Mouse (Mus musculus) CD4-positive, CD25-positive, alpha-beta regulatory T cell, adult 2 months (primary cell): ENCODE data around the gene Rnf8.
A peak's percentile ranks its signal among the peaks of the same experiment; 100 is the strongest.

ENCODE experiments used
- DNase-seq: peaks from one replicate; pipeline ENCODE4 v3.0.0-alpha.2; 2012; ENCODE audit warnings: low read depth, low spot score

Rnf8 gene

DNA sequence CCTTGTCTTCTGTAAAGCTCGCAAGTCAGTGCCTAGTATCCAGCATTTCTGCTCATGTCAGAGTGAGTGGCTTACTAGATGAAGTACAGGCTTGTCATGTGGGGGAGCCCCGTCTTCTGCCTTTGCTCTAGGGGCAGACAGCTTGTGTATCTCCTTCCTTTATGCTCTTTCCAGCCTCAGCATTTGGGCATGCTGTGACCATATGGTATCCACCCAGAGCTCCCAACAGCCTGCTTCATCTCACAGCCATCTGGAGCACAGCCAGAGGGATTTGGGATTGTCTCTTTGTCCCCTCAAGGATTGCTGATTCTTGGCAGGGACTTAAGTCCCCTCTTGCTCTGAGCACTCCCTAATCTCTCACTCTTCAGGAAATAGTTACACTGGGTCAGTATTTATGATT, 65.6 kb downstream of the Rnf8 start:
- DNase-seq, result no peak

DNA sequence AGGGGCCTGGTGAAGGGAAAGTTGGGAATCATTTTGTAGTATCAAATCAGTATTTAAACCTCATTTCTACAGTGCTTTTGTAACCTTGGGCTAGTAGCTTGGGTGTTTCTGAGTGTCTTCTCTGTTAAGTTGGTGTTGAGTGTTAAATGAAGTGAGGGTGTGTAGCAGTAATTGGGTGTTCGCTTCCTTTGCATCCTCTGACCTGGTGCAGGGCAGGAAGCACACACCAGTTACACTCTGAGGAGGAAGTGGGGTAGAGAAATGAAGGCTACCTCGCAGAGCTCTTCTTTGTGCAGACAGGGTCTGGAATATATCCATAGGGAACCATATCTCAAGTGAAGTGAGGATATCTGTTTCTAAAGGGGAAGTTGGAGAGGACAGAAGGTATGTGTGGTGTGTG, 66.3 kb downstream of the Rnf8 start:
- no peak for DNase-seq

- no peak for DNase-seq
Measured at GRCm38 (mm10) chr17:29681669-29682068, 67.1 kb downstream of the Rnf8 start.

DNA sequence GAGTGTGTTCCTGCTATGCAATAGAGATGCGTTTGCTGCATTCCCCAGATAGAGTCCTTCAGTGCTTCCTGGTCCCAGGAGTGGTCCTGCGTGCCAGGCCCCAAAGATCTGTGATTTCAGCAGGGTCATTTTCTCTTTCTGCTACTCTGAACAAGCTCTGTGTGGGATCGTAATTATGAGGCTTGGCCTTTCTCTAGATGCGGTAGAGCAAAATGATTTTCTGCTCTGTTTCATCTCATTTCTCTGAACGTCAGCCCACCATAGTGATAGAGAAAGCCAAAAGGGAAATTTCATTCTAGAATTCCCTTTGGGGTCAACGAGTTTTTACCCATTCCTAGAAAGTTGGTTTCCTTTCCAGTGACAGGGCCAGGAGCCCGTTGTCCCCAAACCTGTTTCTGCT, 67.7 kb downstream of the Rnf8 start:
- no peak for DNase-seq

GRCm38 (mm10) chr17:29683127-29683526, 68.5 kb downstream of the Rnf8 start:
- no peak for DNase-seq

GRCm38 (mm10) chr17:29684275-29684674, 69.7 kb downstream of the Rnf8 start:
- no peak for DNase-seq

DNA sequence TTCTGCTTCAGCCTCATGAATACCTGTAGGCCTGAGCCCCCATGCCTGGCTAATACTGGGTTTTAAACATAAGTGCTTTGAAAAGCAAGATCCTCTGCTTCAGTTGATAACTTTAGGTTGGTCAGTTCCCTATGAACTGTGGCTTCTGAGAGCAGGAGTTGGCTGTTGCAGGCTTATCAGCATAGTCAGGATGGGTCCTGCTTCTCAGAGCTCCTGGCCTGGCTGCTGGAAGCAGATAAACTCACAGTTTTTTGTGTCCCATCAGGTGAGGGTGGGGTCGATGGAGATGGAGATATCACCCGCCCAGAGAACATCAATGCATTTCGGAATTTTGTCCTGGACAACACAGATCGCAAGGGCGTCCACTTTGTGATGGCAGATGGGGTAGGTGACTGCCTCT, 72.2 kb downstream of the Rnf8 start:
- no peak for DNase-seq

GRCm38 (mm10) chr17:29687373-29687772, 72.8 kb downstream of the Rnf8 start:
- no peak for DNase-seq

GRCm38 (mm10) chr17:29688610-29689009, 74.0 kb downstream of the Rnf8 start:
- DNase-seq, result no peak

GRCm38 (mm10) chr17:29690257-29690656, 75.7 kb downstream of the Rnf8 start:
- no peak for DNase-seq

DNA sequence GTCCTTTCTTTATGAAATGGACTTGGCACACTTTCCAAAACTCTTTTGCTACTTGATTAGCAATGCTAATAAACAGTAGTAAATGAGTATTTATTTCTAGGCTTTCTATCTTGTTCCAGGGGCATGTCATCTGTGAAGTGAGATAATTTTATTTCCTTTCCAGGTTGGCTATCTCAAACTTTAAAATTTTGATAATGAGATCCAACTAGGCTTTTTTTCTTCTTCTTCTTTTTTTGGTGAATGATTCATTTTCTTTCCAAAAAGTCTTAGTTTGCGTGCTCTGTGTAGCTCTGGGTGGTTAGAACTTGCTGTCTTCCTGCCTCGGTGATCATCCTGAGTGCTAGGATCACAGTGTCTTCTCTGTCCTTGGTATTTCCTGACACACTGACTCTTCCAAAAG, 78.2 kb downstream of the Rnf8 start:
- DNase-seq, result no peak

- DNase-seq, result peak; percentile 28
Measured at GRCm38 (mm10) chr17:29693571-29693970, 79.0 kb downstream of the Rnf8 start.

DNA sequence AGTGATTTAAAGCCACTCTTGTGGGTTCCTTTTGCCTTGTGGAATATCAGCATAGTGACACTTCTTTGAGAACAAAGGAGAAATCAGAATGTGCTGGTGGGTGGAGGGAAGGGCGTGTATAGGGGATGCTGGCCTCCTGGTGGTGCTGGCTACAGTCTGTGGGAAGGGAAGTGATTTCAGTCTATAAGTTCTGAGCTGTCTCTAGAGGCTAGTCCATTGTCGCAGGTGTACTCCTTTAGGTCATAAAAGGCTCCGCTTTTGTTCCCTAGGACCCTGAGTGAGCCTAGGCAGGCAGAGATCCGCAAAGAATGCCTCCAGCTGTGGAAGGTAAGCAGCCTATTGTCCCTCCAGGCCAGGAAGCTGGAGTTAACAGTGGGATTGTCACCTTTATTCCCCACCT, 79.9 kb downstream of the Rnf8 start:
- no peak for DNase-seq
